9 mouse cellular contexts compared by ENCODE assay signal in genomic region chr15:7084780-7085497, GRCm38 (mm10). TPM values are rescaled to one million over a fixed set of nuclear protein-coding genes. Genes with fewer than 3 reads are reported as not detected.
DNase-seq lines count a peak whose midpoint lies in the region; ATAC-seq lines count a peak whose summit lies in the region.
"Had no signal": no experiment of that assay in that cellular context is flagged by ENCODE, and none has a peak within 500 bp of the region (broad histone marks: within the 10 kb centered on the region; RNA-seq: fewer than 3 reads in every experiment).

No protein-coding gene starts in this region.

- H3K27ac ChIP-seq in hindbrain, embryonic 14.5 days = 0 out of 2 replicates have a peak overlapping the region, but pooled peaks have one; percentile 2
- no peak overlapping the region for H3K27ac ChIP-seq in neural tube, embryonic 15.5 days (replicated peaks)

- H3K4me1 ChIP-seq in hindbrain, embryonic 14.5 days (replicated peaks; ENCODE audit: control insufficient read depth, insufficient read depth, low read length) = 0 out of 2 replicates have a peak, but pooled peaks cover 4% of the 10 kb centered on the region
- peaks cover 10% of the 10 kb centered on the region for H3K4me1 ChIP-seq in neural tube, embryonic 15.5 days

- H3K9me3 ChIP-seq in hindbrain, embryonic 14.5 days (ENCODE audit: control insufficient read depth, low read length) = no peaks in the 10 kb centered on the region
- no peaks in the 10 kb centered on the region for H3K9me3 ChIP-seq in neural tube, embryonic 15.5 days (replicated peaks)

- H3K9ac ChIP-seq in hindbrain, embryonic 14.5 days = no peak overlapping the region
- H3K9ac ChIP-seq in neural tube, embryonic 15.5 days (replicated peaks) = no peak overlapping the region

- peak; percentile 21 for DNase-seq in adrenal gland, adult 2 months
- no peak for DNase-seq in adrenal gland, postnatal 10 days
- DNase-seq in lung, adult 18-20 months = peak; percentile 32 to 38
- no peak for DNase-seq in lung, postnatal 14 days
- no peak for DNase-seq in hindbrain, embryonic 14.5 days (ENCODE audit: low spot score)
- DNase-seq in yolk sac, embryonic 10.5 days (ENCODE audit: low spot score) = no peak
- DNase-seq in testis, postnatal 14 days (ENCODE audit: low spot score) = no peak
- DNase-seq: thymus, adult 2 months had no signal

- WGBS in hindbrain, embryonic 14.5 days = 43% methylated on average over 8 of the region's 8 CpGs
- WGBS in neural tube, embryonic 15.5 days = 24% methylated on average over 8 of the region's 8 CpGs

- H3K4me3 ChIP-seq in hindbrain, embryonic 14.5 days (replicated peaks; ENCODE audit: low read length) = no peak overlapping the region
- H3K4me3 ChIP-seq in neural tube, embryonic 15.5 days (replicated peaks) = no peak overlapping the region

- peak; percentile 51; the same call in 1 of the 2 replicates for ATAC-seq in hindbrain, embryonic 14.5 days (ENCODE audit: low FRiP score)
- peak; percentile 57; the same call in 1 of the 2 replicates for ATAC-seq in neural tube, embryonic 15.5 days (ENCODE audit: low FRiP score)

- no peaks in the 10 kb centered on the region for H3K27me3 ChIP-seq in hindbrain, embryonic 14.5 days (ENCODE audit: control insufficient read depth, insufficient read depth, low read length)
- H3K27me3 ChIP-seq in neural tube, embryonic 15.5 days (replicated peaks) = no peaks in the 10 kb centered on the region; the same call in 1 of the 2 replicates

- no peaks in the 10 kb centered on the region for H3K36me3 ChIP-seq in hindbrain, embryonic 14.5 days (replicated peaks; ENCODE audit: control insufficient read depth, insufficient read depth)
- H3K36me3 ChIP-seq in neural tube, embryonic 15.5 days = no peaks in the 10 kb centered on the region

- no peak overlapping the region for H3K4me2 ChIP-seq in hindbrain, embryonic 14.5 days (replicated peaks)
- no peak overlapping the region for H3K4me2 ChIP-seq in neural tube, embryonic 15.5 days

RNA-seq across cellular contexts. Expression of gene Lifr, which starts 5.5 kb away (rescaled TPM):
- total RNA-seq in adrenal gland, adult 2 months (2021) = 10 to 100 TPM; 31.3 to 52.2 TPM
- 18.5 and 28.6 TPM in 2 replicates for polyA plus RNA-seq in adrenal gland, adult 2 months (2012; rRNA removed)
- 10 to 100 TPM; 69.5 to 75.8 TPM for total RNA-seq in adrenal gland, postnatal 10 days (2021)
- polyA plus RNA-seq in hindbrain, embryonic 14.5 days (2014; fragmentation: Nextera tagmentation; extraction: Ambion mirVana) = 35.2 and 38.7 TPM in 2 replicates
- 18.8 and 22.1 TPM in 2 replicates for polyA plus RNA-seq in neural tube, embryonic 15.5 days (2015; fragmentation: Nextera tagmentation; extraction: Ambion mirVana)

Comparison
In these comparisons a context has a peak if more than half of its experiments do, and no peak if none do; other contexts are left out.
1. DNase-seq: peak in adrenal gland, adult 2 months (single experiment) and lung, adult 18-20 months (2 of 2); none in adrenal gland, postnatal 10 days (single experiment), lung, postnatal 14 days (single experiment), hindbrain, embryonic 14.5 days (single experiment), yolk sac, embryonic 10.5 days (single experiment) and testis, postnatal 14 days (single experiment).